8 mouse cellular contexts compared by ENCODE assay signal in the genomic region with DNA sequence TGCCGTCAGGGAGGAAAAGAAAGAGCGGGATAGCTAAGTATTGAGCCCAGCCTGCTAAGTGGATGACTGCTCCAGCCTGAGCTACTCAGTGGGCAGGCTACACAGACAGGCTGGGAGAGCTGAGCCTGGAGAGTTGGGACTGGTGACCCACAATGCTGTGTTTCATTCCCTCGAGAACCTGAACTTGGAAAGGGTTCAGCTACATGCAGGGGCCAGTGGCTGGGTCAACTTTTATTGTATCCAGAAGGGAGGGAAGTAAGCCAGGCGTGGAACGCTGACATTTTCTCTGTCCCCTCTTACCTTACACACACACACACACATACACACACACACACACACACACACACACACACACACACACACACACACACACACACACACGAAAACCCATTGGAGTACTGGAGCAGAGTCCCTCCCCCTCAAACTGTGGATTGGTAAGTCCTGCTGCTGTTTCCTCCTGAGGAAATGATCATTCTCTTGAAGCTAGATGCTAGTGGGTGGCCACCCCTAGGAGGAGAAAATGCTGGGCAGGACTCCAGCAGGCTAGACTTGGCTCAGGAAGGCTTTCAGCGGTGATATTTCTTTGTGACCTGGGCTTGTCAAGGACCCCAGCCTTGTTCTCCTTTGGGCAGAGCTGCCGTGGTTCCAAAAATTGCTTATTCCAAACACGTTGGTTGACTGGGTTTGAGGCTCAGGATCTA. TPM values are rescaled to one million over a fixed set of nuclear protein-coding genes. Genes with fewer than 3 reads are reported as not detected.
DNase-seq lines count a peak whose midpoint lies in the region; ATAC-seq and TF ChIP-seq lines count a peak whose summit lies in the region.

No protein-coding gene starts in this region.

- H3K4me1 ChIP-seq in neural tube, embryonic 11.5 days (ENCODE audit: control insufficient read depth, insufficient read depth, low read length), result peaks cover 8% of the 10 kb centered on the region
- H3K4me1 ChIP-seq in kidney, adult 2 months (ENCODE audit: control insufficient read depth, insufficient read depth, low read length), result peaks cover 28% of the 10 kb centered on the region
- peaks cover 22% of the 10 kb centered on the region for H3K4me1 ChIP-seq in lung, adult 2 months (ENCODE audit: control insufficient read depth, insufficient read depth, low read length)

- no peak overlapping the region for H3K4me3 ChIP-seq in neural tube, embryonic 11.5 days (ENCODE audit: low read depth, low read length)
- H3K4me3 ChIP-seq in kidney, adult 2 months (ENCODE audit: insufficient read depth, low read depth, low read length), result peak overlapping the region; percentile 8; the same call in 1 of the 2 replicates
- peak overlapping the region; percentile 47 for H3K4me3 ChIP-seq in lung, adult 2 months (replicated peaks; ENCODE audit: extremely low read depth, low read depth, low read length)

- no peak for ATAC-seq in neural tube, embryonic 11.5 days (ENCODE audit: insufficient read depth, low FRiP score, low TSS enrichment)

- TF ChIP-seq CTCF in kidney, adult 2 months (conservative IDR thresholded peaks at IDR 0.05; ENCODE audit: insufficient read depth, insufficient read length, low read depth, low read length), result no peak
- TF ChIP-seq CTCF in lung, adult 2 months (IDR thresholded peaks at IDR 0.05; ENCODE audit: insufficient read depth, low read length), result no peak

- H3K27ac ChIP-seq in neural tube, embryonic 11.5 days (ENCODE audit: low read depth, low read length), result no peak overlapping the region
- H3K27ac ChIP-seq in kidney, adult 2 months (ENCODE audit: insufficient read depth, low read depth, low read length), result peak overlapping the region; percentile 92

- peaks cover 3% of the 10 kb centered on the region; the same call in 1 of the 2 replicates for H3K9me3 ChIP-seq in neural tube, embryonic 11.5 days (ENCODE audit: control insufficient read depth, low read length)

- peak overlapping the region; percentile 13; the same call in 1 of the 2 replicates for H3K4me2 ChIP-seq in neural tube, embryonic 11.5 days (ENCODE audit: low read depth)

- no peak for TF ChIP-seq POLR2A in kidney, adult 2 months (IDR thresholded peaks at IDR 0.05; ENCODE audit: low read depth, low read length)
- peak; percentile 47; the same call in 1 of the 2 replicates for TF ChIP-seq POLR2A in lung, adult 2 months (IDR thresholded peaks at IDR 0.05; ENCODE audit: borderline replicate concordance, extremely low read depth, low read depth, low read length)

- no peak overlapping the region for H3K9ac ChIP-seq in neural tube, embryonic 11.5 days (ENCODE audit: low read length)

- intact Hi-C loops in gastrocnemius, postnatal 36 days (cut with DNase I), result no loop called here

- no peak for DNase-seq in neural tube, embryonic 11.5 days (ENCODE audit: low spot score)
- DNase-seq in neural tube, embryonic 10.5 days (ENCODE audit: extremely low spot score, low spot score), result no peak
- peak; percentile 40 for DNase-seq in gastrocnemius, postnatal 36 days
- peak; percentile 94 for DNase-seq in kidney, adult 2 months
- DNase-seq in lung, adult 2 months, result peak; percentile 58
- peak; percentile 16 for DNase-seq in telencephalon, adult 2 months (ENCODE audit: low read depth, low spot score)
- DNase-seq in urinary bladder, adult 2 months (ENCODE audit: low spot score), result no peak
- no peak for DNase-seq in embryo, embryonic 9.5 days (ENCODE audit: extremely low spot score)

- H3K27me3 ChIP-seq in neural tube, embryonic 11.5 days (ENCODE audit: control insufficient read depth, insufficient read depth, low read length), result peaks cover 27% of the 10 kb centered on the region
- no peaks in the 10 kb centered on the region for H3K27me3 ChIP-seq in kidney, adult 2 months (replicated peaks; ENCODE audit: control insufficient read depth, insufficient read depth, low read length)

- H3K36me3 ChIP-seq in neural tube, embryonic 11.5 days (ENCODE audit: control insufficient read depth, insufficient read depth, low read length), result no peaks in the 10 kb centered on the region
- H3K36me3 ChIP-seq in kidney, adult 2 months (ENCODE audit: control insufficient read depth, insufficient read depth, low read length), result no peaks in the 10 kb centered on the region

- WGBS in neural tube, embryonic 11.5 days, result 46% methylated on average over 9 of the region's 9 CpGs
- WGBS in kidney, adult 2 months, result 4% methylated on average over 9 of the region's 9 CpGs
- 11% methylated on average over 9 of the region's 9 CpGs for WGBS in lung, adult 2 months

RNA-seq across cellular contexts. Expression of gene F11r, which starts 2.8 kb away (rescaled TPM):
- polyA plus RNA-seq in neural tube, embryonic 11.5 days (2014; fragmentation: Nextera tagmentation; extraction: Ambion mirVana), result 16.9 and 21.0 TPM in 2 replicates
- total RNA-seq in gastrocnemius, postnatal 36 days (2021), result 1 to 10 TPM; 4.9 to 5.4 TPM
- polyA plus RNA-seq in kidney, adult 2 months (2012; rRNA removed), result 88.7 and 106 TPM in 2 replicates
- polyA plus RNA-seq in lung, adult 2 months (2012; rRNA removed), result 108 and 149 TPM in 2 replicates
- polyA plus RNA-seq in urinary bladder, adult 2 months (2012; rRNA removed), result 76.3 and 79.2 TPM in 2 replicates

RNA-seq across cellular contexts. Expression of gene Tstd1, which starts 21.5 kb away (rescaled TPM):
- 3.6 and 3.8 TPM in 2 replicates for polyA plus RNA-seq in neural tube, embryonic 11.5 days (2014; fragmentation: Nextera tagmentation; extraction: Ambion mirVana)
- total RNA-seq in gastrocnemius, postnatal 36 days (2021), result under 1 TPM in 1 of 2 experiments, not detected in 1; 0.69 TPM
- 77.3 and 79.7 TPM in 2 replicates for polyA plus RNA-seq in kidney, adult 2 months (2012; rRNA removed)
- polyA plus RNA-seq in lung, adult 2 months (2012; rRNA removed), result 8.9 and 16.2 TPM in 2 replicates
- polyA plus RNA-seq in urinary bladder, adult 2 months (2012; rRNA removed), result 5.4 and 8.4 TPM in 2 replicates

RNA-seq across cellular contexts. Expression of gene Usf1, which starts 29.1 kb away (rescaled TPM):
- polyA plus RNA-seq in neural tube, embryonic 11.5 days (2014; fragmentation: Nextera tagmentation; extraction: Ambion mirVana), result 151 and 162 TPM in 2 replicates
- 10 to 100 TPM; 25.7 to 27.7 TPM for total RNA-seq in gastrocnemius, postnatal 36 days (2021)
- polyA plus RNA-seq in kidney, adult 2 months (2012; rRNA removed), result 56.8 and 59.0 TPM in 2 replicates
- polyA plus RNA-seq in lung, adult 2 months (2012; rRNA removed), result 95.3 and 107 TPM in 2 replicates
- polyA plus RNA-seq in urinary bladder, adult 2 months (2012; rRNA removed), result 68.7 and 73.4 TPM in 2 replicates

RNA-seq across cellular contexts. Expression of gene Arhgap30, which starts 51.4 kb away (rescaled TPM):
- polyA plus RNA-seq in neural tube, embryonic 11.5 days (2014; fragmentation: Nextera tagmentation; extraction: Ambion mirVana), result 0.41 and 0.78 TPM in 2 replicates
- under 1 TPM; 0.94 to 0.99 TPM for total RNA-seq in gastrocnemius, postnatal 36 days (2021)
- polyA plus RNA-seq in kidney, adult 2 months (2012; rRNA removed), result 1.6 and 4.8 TPM in 2 replicates
- polyA plus RNA-seq in lung, adult 2 months (2012; rRNA removed), result 11.6 and 17.5 TPM in 2 replicates
- 4.2 and 5.0 TPM in 2 replicates for polyA plus RNA-seq in urinary bladder, adult 2 months (2012; rRNA removed)

Comparison
In these comparisons a context has a peak if more than half of its experiments do, and no peak if none do; other contexts are left out.
1. DNase-seq: peak in gastrocnemius, postnatal 36 days (2 of 2), kidney, adult 2 months (single experiment), lung, adult 2 months (single experiment) and telencephalon, adult 2 months (single experiment); none in neural tube, embryonic 11.5 days (single experiment), neural tube, embryonic 10.5 days (single experiment), urinary bladder, adult 2 months (single experiment) and embryo, embryonic 9.5 days (single experiment).